ENCODE assay signal across 15 mouse cellular contexts in genomic region chr3:48631889-48632483, GRCm38 (mm10).
"Had no signal": no experiment of that assay in that cellular context is flagged by ENCODE, and none has a peak within 500 bp of the region (broad histone marks: within the 10 kb centered on the region; RNA-seq: fewer than 3 reads in every experiment).

No protein-coding gene starts in this region.

- H3K4me2 ChIP-seq: limb, embryonic 15.5 days; liver, embryonic 12.5 days; lung, embryonic 15.5 days; midbrain, embryonic 11.5 days; midbrain, embryonic 15.5 days; neural tube, embryonic 12.5 days; stomach, embryonic 15.5 days had no signal

- H3K9me3 ChIP-seq: limb, embryonic 15.5 days; liver, embryonic 12.5 days; lung, embryonic 15.5 days; megakaryocyte, embryonic 14.5 days; midbrain, embryonic 15.5 days; neural tube, embryonic 12.5 days; stomach, embryonic 15.5 days had no signal

- H3K4me3 ChIP-seq: left cerebral cortex, adult 2 months; limb, embryonic 15.5 days; liver, embryonic 12.5 days; lung, embryonic 15.5 days; megakaryocyte, embryonic 14.5 days; midbrain, embryonic 15.5 days; neural tube, embryonic 12.5 days; stomach, embryonic 15.5 days had no signal

- H3K9ac ChIP-seq: limb, embryonic 15.5 days; liver, embryonic 12.5 days; lung, embryonic 15.5 days; midbrain, embryonic 15.5 days; neural tube, embryonic 12.5 days; stomach, embryonic 15.5 days had no signal

- H3K4me1 ChIP-seq: limb, embryonic 15.5 days; liver, embryonic 12.5 days; lung, embryonic 15.5 days; megakaryocyte, embryonic 14.5 days; midbrain, embryonic 15.5 days; neural tube, embryonic 12.5 days; stomach, embryonic 15.5 days had no signal

- H3K27ac ChIP-seq: kidney, postnatal 0 days; left cerebral cortex, adult 2 months; limb, embryonic 15.5 days; liver, embryonic 12.5 days; lung, embryonic 15.5 days; macrophage; midbrain, embryonic 15.5 days; neural tube, embryonic 12.5 days; stomach, embryonic 15.5 days had no signal

- ATAC-seq: liver, embryonic 12.5 days; midbrain, embryonic 15.5 days had no signal

- H3K27me3 ChIP-seq: limb, embryonic 15.5 days; liver, embryonic 12.5 days; lung, embryonic 15.5 days; megakaryocyte, embryonic 14.5 days; midbrain, embryonic 15.5 days; neural tube, embryonic 12.5 days; stomach, embryonic 15.5 days had no signal

- H3K36me3 ChIP-seq: limb, embryonic 15.5 days; liver, embryonic 12.5 days; lung, embryonic 15.5 days; midbrain, embryonic 15.5 days; neural tube, embryonic 12.5 days; stomach, embryonic 15.5 days had no signal

- DNase-seq: kidney, adult 9 months; kidney, postnatal 4 days; lung, postnatal 14 days; thymus, postnatal 36 days had no signal
